Comparison of ENCODE assay signal across 24 mouse cellular contexts in genomic region chr8:118916513-118916912, GRCm38 (mm10).
DNase-seq lines count a peak whose midpoint lies in the region; TF ChIP-seq lines count a peak whose summit lies in the region.
"Had no signal": no experiment of that assay in that cellular context is flagged by ENCODE, and none has a peak within 500 bp of the region (broad histone marks: within the 10 kb centered on the region; RNA-seq: fewer than 3 reads in every experiment).

No protein-coding gene starts in this region.

- no peak for TF ChIP-seq POLR2A in heart, adult 2 months (IDR thresholded peaks at IDR 0.05; ENCODE audit: insufficient read depth, low read depth, low read length)

- H3K27ac ChIP-seq in heart, adult 2 months = no peak overlapping the region
- no peak overlapping the region for H3K27ac ChIP-seq in heart, embryonic 10.5 days
- H3K27ac ChIP-seq in layer of hippocampus, adult 2 months = no peak overlapping the region
- H3K27ac ChIP-seq: embryonic facial prominence, embryonic 15.5 days; forebrain, embryonic 15.5 days; heart, embryonic 15.5 days; kidney, postnatal 0 days; limb, embryonic 15.5 days; liver, embryonic 14.5 days; lung, embryonic 15.5 days; midbrain, embryonic 15.5 days had no signal

- no peak for DNase-seq in heart, adult 2 months
- no peak for DNase-seq in heart, embryonic 10.5 days (ENCODE audit: low spot score)
- DNase-seq in layer of hippocampus, adult 2 months (ENCODE audit: low spot score in 2 of 2) = no peak
- DNase-seq in layer of hippocampus, adult 8-10 months (ENCODE audit: low spot score in 2 of 2) = no peak
- peak; percentile 12 for DNase-seq in right cerebral cortex, postnatal 4 days
- DNase-seq in right cerebral cortex, adult 2 months (ENCODE audit: low spot score in 2 of 2) = no peak
- no peak for DNase-seq in embryo, embryonic 11 days
- DNase-seq: cerebellum, adult 11-12 months; cerebellum, postnatal 36 days; gastrocnemius, postnatal 36 days; kidney, adult 18-20 months; layer of hippocampus, postnatal 36 days; lung, postnatal 4 days; right cerebral cortex, adult 18-20 months; spleen, adult 18-20 months had no signal

- 83% methylated on average over 3 of the region's 3 CpGs for WGBS in heart, adult 2 months
- 82% methylated on average over 3 of the region's 3 CpGs for WGBS in heart, embryonic 10.5 days

- intact Hi-C loops in heart, adult 2 months (cut with DNase I) = no loop called here

- no peaks in the 10 kb centered on the region for H3K27me3 ChIP-seq in heart, adult 2 months (ENCODE audit: control insufficient read depth, insufficient read depth, low read length)
- H3K27me3 ChIP-seq in heart, embryonic 10.5 days (ENCODE audit: insufficient read depth, poor library complexity, severe bottlenecking) = no peaks in the 10 kb centered on the region
- H3K27me3 ChIP-seq: embryonic facial prominence, embryonic 15.5 days; forebrain, embryonic 15.5 days; heart, embryonic 15.5 days; limb, embryonic 15.5 days; lung, embryonic 15.5 days; midbrain, embryonic 15.5 days had no signal

- peaks cover 10% of the 10 kb centered on the region for H3K9me3 ChIP-seq in heart, embryonic 10.5 days
- H3K9me3 ChIP-seq: lung, embryonic 15.5 days had no signal

- TF ChIP-seq EP300 in heart, adult 2 months (IDR thresholded peaks at IDR 0.05; ENCODE audit: insufficient read depth, low read depth, low read length) = no peak

- no peak overlapping the region for H3K4me3 ChIP-seq in heart, adult 2 months
- no peak overlapping the region for H3K4me3 ChIP-seq in heart, embryonic 10.5 days
- H3K4me3 ChIP-seq in layer of hippocampus, adult 2 months = no peak overlapping the region
- H3K4me3 ChIP-seq: embryonic facial prominence, embryonic 15.5 days; forebrain, embryonic 15.5 days; heart, embryonic 15.5 days; limb, embryonic 15.5 days; lung, embryonic 15.5 days; midbrain, embryonic 15.5 days; myocyte had no signal

- no peaks in the 10 kb centered on the region for H3K36me3 ChIP-seq in heart, adult 2 months (ENCODE audit: control insufficient read depth, insufficient read depth, low read length)
- H3K36me3 ChIP-seq in heart, embryonic 10.5 days = no peaks in the 10 kb centered on the region
- H3K36me3 ChIP-seq: embryonic facial prominence, embryonic 15.5 days; forebrain, embryonic 15.5 days; heart, embryonic 15.5 days; limb, embryonic 15.5 days; lung, embryonic 15.5 days; midbrain, embryonic 15.5 days had no signal

- peak; percentile 32 for TF ChIP-seq CTCF in heart, adult 2 months (IDR thresholded peaks at IDR 0.05)
- TF ChIP-seq CTCF in layer of hippocampus, adult 2 months (conservative IDR thresholded peaks at IDR 0.05) = peak; percentile 44

- H3K79me2 ChIP-seq in heart, adult 2 months (replicated peaks; ENCODE audit: control insufficient read depth, insufficient read depth, low read length) = no peaks in the 10 kb centered on the region

- no peaks in the 10 kb centered on the region for H3K4me1 ChIP-seq in heart, adult 2 months (ENCODE audit: control insufficient read depth, insufficient read depth, low read length)
- H3K4me1 ChIP-seq in heart, embryonic 10.5 days = no peaks in the 10 kb centered on the region
- H3K4me1 ChIP-seq: embryonic facial prominence, embryonic 15.5 days; heart, embryonic 15.5 days; limb, embryonic 15.5 days; lung, embryonic 15.5 days had no signal

- no peak overlapping the region for H3K9ac ChIP-seq in heart, adult 2 months (ENCODE audit: low read depth, low read length)
- H3K9ac ChIP-seq: embryonic facial prominence, embryonic 15.5 days; forebrain, embryonic 15.5 days; heart, embryonic 15.5 days; limb, embryonic 15.5 days; liver, embryonic 14.5 days; lung, embryonic 15.5 days; midbrain, embryonic 15.5 days had no signal
